Mouse (Mus musculus) adrenal gland, postnatal 4 days (tissue): ENCODE measurements around the gene Atxn7l1. TPM values are rescaled to one million over a fixed set of nuclear protein-coding genes. Genes with fewer than 3 reads are reported as not detected.
"Not testable (repeated sequence)": the region's sequence is repeated elsewhere in the genome, so short reads cannot be mapped to it uniquely, and the experiment has no call there.

Source experiments
- DNase-seq, 2 experiments: peaks; one replicate each; pipeline ENCODE4 v3.0.0; 2021 to 2022; ENCODE audit warnings: low spot score in 2 of 2, mixed read lengths in 2 of 2
- total RNA-seq, 2 experiments: library from RNA; stranded (reverse); gene quantifications; 2 replicates each; pipeline ENCODE4 v1.2.3; 2021

Gene Atxn7l1
- total RNA-seq, 2 experiments from 2014 or later: 34.1 to 38.8 TPM

- no peak for DNase-seq
Measured at GRCm38 (mm10) chr12:33149544-33150190, 2.2 kb downstream of the Atxn7l1 start.

DNA sequence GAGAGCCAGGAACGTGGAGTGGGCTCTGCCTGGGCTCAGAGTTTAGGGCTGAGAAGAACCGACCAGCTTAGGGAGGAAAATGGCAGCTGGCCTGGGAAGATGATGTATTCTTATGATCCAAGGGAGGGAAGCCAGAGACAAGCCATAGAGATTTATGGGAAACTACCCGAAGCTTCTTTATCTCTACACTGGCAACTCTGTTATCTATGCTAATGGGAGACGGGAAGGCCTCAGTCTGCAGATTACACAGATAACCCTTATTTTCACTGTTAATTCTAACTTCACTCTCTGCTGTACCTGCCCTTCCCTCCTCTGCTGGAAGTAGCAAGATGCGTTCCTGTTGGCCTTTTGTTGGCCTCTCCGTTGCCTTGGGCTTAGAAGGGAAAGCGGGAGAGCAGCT is 5.6 kb downstream of the Atxn7l1 start:
- no peak for DNase-seq

DNA sequence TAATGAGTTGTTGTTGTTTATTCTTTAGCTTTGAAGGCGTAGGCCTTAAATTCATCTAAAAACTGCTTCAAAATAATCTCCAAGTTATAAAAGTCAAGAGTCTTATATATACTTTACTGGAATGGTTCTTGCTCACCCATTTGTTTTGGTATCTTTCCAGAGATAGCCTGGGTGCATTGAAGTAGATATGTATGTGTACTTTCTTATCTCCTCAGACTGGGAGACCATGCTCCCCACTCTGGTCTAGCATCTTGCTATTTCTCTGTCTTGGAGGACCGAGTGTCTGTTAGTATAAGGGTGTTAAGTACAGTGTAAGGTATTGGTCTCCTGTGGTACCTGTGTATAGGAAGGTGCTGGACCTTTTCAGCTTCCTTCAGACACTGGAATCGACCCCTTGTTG is 6.4 kb downstream of the Atxn7l1 start:
- no peak for DNase-seq

GRCm38 (mm10) chr12:33154732-33155131 is 7.2 kb downstream of the Atxn7l1 start:
- no peak for DNase-seq

DNA sequence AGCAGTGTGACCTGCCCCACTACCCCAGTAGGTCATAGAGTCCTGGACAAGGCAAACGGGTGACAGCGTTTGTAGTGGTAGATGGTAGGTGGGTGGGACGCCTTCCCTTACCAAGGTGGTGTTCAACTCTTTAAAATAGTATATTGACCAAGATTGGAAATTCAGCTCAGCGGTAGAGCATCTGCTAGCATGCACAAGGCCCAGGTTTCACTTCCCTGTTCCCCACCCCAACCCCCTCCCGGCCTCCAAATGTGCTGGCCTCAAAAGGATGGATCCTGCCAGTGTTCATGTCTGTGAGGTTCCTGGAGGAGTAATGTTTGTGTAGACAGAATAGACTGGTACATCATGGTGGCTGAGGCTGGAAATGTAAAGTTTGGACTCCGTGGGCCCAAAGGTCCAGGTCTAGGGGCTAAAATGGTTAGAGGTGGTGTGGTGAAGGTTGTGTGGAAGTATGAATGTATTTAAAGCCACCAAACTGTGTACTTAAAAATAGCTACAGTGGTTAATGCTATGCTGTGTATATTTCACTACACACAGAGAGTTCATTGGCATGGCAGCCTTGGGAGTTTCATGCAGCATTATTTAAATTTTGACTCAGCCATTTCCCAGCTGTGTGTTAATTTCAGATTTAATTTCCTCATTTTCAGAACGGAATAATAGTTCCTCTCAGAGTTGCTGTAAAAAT is 9.0 kb downstream of the Atxn7l1 start:
- DNase-seq: no peak

DNA sequence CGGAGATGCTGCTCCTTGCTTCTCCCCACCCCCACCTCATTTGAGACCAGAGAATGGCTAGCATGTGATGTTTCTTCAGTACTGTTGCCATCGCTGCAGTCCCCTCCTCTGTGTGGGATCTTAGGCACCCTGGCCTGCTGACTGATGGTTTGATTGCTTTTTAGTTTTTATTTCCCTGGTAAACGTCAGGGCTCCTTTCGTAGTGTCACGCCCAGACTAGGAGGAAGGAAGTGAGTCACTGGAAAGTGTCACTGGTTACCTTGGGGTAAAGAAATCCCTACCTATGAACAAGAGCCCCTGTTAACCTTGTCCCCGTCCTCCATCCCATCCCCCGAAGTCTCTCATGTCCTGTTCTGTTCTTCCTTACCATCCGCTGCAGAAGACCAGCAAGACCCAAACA is 10.8 kb downstream of the Atxn7l1 start:
- no peak for DNase-seq

DNA sequence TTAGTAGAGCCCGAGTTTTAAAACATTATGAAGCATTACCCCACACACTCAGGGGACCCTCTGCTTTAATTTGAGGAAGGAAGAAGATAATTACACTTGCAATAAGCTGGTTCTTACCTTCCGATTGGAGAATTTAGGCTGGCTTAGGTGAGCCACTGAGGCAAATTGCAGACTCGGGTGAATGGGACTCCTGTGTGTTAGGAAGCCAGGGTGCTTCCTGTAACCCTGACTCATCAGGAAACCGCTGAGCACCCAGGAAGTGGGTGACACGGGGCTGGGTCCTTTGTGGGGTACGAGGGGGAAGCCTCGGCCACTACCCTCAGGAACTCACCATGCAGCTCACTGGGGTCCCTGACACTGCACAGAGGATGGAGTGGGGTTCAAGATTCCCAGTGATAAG is 12.9 kb downstream of the Atxn7l1 start:
- no peak for DNase-seq

DNA sequence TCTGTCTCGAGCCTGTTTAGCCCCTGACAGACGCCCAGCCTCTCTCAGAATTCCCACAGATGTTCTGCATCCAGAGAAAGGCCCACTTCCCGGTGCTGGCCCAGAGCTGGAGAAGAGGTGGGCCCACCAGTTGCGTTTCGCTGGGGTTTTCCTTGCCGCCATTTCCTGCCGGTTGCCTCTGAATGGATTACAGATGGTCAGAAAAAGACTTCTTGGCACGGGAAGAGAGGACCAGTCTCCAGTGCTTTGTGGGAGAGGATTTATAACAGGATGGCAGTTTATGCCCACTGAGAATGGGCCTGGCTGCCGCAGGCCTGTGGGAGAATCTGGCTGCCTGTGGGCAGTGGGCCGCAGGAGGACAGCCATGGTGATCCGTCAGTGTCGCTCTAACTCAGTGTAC is 15.0 kb downstream of the Atxn7l1 start:
- DNase-seq: no peak

DNA sequence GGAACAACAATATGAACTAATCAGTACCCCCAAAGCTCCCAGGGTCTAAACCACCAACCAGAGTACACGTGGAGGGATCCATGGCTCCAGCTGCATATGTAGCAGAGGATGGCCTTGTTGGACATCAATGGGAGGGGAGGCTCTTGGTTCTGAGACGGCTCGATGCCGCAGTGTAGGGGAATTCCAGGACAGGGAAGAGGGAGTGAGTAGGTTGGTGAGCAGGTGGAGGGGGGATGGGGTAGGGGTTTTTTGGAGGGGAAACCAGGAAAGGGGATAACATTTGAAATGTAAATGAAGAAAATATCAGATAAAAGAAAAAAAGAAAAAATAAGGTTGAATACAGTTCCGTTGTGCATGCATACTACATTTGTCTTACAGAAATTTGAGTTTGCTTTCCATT is 16.5 kb downstream of the Atxn7l1 start:
- DNase-seq: not testable (repeated sequence)

GRCm38 (mm10) chr12:33166712-33167111 is 19.2 kb downstream of the Atxn7l1 start:
- DNase-seq: no peak

- DNase-seq: no peak
Measured at GRCm38 (mm10) chr12:33167545-33167944, 20.1 kb downstream of the Atxn7l1 start.

DNA sequence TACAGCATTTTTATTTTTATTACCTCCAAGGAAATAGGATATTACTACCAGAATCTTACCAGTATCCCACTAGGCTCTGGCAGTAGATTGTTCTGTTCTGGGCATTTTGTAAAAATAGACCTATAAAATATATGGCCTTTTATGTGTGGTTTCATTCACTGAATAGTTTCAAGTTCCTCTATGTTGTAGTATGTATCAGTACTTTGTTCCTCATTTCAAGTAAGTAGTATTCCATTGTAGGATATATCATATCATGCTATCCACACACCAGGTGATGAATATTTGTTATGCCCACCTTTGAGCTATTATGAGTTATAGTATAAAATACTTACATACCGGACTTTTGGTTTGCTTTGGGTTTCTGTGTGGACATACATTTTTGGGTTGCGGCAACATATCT is 21.0 kb downstream of the Atxn7l1 start:
- DNase-seq: no peak

DNA sequence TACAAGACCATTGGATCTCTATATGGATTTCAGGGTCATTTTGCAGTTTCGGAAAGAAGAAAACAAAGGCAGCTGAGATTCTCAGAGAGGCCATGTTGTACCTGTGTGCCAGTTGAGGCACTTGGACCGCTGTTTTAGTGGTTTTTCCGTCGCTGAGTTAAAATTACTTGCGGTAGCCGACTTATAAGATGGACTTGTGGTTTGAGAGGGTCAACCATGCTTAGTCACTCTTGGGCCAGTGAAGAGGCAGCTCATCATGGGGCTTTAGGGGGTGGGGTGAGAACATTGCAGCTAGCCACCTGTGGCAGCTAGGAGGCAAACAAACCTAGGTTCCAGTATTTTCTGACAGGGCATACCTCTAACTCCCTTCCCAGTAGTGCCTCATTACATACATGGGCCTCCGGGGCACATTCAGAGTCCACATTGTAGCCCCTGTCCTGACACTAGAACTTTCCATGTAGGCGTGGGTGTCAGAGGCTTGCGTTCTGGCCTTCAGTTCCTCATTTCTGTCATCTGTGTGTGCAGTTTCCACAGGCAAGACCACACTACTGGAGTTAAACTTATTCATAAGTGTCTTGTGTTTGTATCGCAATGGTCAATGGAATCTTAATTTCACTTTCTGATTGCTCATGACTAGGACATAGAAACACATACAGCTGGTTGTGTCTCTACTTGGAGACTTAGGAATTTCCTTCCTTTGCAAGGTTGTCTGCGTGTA is 22.4 kb downstream of the Atxn7l1 start:
- no peak for DNase-seq

GRCm38 (mm10) chr12:33170822-33171221 is 23.3 kb downstream of the Atxn7l1 start:
- DNase-seq: no peak

DNA sequence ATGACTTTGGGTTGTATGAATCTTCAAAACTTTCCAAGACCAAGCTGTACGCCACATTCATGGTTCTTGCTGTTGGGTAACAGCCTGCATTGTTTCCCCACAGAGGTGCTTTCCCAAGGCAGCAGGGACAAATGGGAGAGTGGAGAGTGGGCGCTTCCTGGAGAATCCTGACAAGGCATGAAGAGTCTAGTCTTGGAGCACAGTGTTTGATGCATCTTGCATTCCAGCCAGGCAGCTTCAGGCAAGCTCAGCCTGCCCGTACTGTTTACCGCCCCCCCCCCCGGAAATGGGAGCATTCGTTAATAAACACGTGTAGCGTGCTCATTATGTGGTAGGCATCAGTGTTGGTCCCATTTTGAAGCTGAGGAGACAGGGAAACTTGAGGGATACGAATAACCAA is 25.4 kb downstream of the Atxn7l1 start:
- DNase-seq: no peak

DNA sequence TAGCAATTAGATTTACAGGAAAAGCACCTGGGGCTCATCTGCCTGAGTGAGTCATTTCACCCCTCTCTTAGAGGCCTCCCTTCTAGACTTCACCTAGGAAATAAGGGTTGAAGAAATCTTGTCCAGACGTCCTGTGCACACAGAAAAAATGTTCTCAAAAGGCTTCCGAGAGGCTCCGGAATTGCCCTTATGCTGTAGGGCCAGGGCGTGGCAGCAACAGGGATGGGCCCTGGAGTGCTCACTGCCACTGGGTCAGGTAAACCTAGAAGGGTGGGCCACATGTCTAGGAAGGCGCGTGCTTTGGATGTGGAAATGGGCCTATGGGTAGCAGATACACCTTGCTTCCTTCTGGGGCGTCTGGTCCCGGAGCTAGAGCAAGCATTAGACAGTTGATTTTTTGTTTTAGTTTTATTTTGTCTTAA is 26.2 kb downstream of the Atxn7l1 start:
- no peak for DNase-seq

- DNase-seq: no peak
Measured at GRCm38 (mm10) chr12:33174171-33174570, 26.7 kb downstream of the Atxn7l1 start.

DNA sequence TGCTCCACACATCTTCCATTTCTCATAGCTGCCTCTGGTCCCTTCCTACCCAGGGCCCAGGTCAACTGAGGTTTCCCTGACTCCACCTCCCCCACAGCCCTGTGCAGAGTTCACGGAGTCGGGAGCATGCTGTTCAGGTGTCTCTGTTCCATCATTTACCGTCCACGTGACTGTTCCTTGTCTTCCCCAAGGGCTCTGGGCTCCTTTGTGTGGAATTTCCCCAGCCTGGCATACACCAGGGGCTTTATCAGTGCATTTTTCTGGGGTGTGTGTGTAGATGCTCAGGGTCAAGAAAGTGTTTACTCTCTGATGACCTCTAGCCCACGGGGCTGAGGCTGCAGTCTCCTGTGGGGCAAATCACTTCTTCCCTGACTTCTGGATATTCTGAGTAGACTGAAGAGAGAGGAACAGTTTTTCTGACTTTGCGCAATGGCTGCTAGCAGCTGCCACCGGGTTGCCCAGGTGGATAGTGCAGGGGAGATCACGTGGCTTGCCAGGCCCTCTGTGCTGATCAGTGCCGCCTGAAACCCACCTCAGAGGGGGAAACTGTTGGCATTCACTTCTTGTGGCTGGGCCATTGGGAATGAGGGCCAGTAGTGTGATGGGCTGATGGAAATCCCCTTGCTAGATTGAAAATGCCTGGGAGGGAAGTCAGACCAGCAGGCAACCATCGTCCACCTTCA is 27.3 kb downstream of the Atxn7l1 start:
- DNase-seq: no peak

DNA sequence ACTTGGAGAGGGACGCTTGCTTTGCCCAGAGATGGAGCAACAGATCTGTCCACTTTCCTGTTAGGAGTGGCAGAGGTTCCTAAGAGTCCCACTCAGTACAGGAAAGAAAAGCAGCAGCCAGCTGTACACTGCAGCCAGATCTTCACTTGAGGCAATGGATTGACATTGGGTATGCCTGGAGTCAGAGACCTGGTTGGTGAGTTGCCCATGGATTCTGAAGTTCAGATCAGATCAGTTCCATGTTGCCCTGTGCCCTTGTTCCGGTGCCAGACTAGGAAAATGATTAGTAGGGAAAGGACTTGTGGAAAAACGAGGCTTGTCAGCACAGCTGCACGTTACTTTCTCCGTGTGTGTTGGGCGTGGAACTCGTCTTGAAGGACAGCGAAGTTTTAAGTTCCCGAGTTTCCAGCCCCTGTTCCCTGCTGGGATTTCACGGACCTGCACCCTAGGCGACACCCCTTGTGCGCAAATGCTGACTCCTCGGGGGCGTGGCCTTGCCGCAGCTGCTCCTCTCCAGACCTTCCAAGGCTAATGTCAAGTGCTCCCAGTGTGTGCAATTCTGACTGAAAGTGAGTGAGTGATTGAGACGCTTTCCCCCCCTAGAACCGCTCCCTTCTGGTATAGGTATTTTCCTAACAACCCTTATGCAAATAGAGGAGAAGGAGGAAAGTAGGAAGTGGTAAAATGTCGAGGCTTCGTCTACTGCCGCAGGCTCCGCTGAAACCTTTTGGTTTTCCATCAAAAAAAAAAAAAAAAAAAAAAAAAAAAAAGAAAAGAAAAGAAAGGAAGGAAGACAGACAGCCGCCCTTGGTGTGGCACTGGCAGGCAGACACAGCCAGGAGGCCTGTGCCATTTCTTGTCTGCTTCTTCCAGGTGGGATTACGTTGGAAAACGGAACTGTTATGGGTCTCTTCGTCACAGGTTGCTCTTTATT is 28.4 kb downstream of the Atxn7l1 start:
- peak; percentile 21 to 51 for DNase-seq

DNA sequence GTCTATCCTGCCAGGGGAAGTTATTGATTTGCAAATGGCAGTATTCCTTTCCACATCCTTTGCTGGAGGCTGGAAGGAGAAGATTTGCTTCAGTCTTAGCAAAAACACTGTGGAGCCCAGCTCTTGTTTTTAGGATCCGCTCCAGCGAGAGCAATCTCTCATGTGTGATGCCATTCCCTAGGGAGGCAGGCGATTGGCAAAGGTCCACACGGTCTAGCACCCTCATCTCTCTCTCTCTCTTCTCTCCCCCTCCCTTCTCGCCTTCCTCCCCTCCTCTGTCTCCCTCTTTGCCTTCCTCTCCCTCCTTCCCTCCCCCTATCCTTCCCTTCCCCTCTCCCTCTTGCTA is 29.0 kb downstream of the Atxn7l1 start:
- DNase-seq: no peak

DNA sequence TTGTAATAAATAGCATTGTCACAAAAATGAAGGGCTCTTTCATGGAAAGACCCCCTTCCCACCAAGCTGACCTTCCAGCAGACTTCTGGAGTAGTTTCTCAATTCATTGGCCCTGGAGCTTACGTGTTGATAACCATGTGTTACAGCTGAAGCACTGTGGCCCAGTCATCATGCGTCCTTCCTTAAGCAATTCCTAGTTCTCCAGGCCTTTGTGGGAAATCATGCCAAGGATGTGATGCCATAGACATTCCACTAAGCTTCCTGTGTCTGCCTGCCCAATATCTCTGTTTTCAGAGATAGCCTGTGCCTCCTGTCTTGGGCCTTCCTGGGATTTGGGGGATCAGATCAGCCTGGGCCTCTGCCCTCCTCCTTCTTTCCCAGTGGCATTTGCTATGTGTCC is 32.9 kb downstream of the Atxn7l1 start:
- DNase-seq: no peak
